Mouse (Mus musculus) c-Kit-positive CD71-positive TER-119-negative erythroid progenitor cells, embryonic 14.5 days (primary cell): ENCODE measurements around the gene Igf2r.

Experiments
- DNase-seq: peaks from one replicate; pipeline ENCODE4 v3.0.0-alpha.2; 2013; ENCODE audit warnings: low read depth

The Igf2r gene

GRCm38 (mm10) chr17:12769380-12769921, at the start of gene Igf2r:
TSS of gene Igf2r (minus strand) at chr17:12769664.
- DNase-seq: peak; percentile 67

GRCm38 (mm10) chr17:12815885-12816284, 46.4 kb upstream of the Igf2r start:
- DNase-seq: peak; percentile 35

DNA sequence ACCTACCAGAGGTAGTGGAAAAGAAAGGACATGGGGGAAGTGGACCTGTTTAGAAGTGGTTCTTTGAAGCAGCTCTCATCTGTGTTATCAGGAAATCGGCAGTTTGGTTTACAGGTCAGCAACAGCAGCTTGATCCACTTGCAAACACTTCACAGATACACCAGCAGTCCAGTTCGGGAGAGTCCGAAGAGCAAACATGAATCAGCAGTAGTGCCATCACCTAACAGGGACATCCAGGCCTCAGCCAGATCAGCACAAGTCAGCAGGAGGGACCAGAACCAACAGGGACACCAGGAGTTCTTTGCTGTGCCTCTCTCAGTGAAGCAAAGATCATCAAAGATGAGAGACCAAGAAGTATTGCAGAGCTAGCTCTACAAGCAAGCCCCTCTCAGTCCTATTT, 45.0 kb upstream of the Igf2r start:
- DNase-seq: no peak

DNA sequence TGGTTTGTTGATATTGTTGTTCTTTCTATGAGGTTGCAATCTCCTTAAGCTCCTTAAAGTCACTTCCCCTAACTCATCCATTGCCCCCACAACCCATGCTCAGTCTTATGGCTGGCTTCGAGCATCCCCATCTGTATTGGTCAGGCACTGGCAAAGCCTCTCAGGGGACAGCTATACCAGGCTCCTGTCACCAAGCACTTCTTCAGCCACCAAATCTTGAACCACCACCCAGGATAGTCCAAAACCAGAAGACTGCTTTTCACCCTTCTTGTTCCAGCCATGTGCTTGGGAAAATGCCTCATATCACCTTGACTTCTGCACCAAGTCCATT, 41.5 kb upstream of the Igf2r start:
- no peak for DNase-seq

DNA sequence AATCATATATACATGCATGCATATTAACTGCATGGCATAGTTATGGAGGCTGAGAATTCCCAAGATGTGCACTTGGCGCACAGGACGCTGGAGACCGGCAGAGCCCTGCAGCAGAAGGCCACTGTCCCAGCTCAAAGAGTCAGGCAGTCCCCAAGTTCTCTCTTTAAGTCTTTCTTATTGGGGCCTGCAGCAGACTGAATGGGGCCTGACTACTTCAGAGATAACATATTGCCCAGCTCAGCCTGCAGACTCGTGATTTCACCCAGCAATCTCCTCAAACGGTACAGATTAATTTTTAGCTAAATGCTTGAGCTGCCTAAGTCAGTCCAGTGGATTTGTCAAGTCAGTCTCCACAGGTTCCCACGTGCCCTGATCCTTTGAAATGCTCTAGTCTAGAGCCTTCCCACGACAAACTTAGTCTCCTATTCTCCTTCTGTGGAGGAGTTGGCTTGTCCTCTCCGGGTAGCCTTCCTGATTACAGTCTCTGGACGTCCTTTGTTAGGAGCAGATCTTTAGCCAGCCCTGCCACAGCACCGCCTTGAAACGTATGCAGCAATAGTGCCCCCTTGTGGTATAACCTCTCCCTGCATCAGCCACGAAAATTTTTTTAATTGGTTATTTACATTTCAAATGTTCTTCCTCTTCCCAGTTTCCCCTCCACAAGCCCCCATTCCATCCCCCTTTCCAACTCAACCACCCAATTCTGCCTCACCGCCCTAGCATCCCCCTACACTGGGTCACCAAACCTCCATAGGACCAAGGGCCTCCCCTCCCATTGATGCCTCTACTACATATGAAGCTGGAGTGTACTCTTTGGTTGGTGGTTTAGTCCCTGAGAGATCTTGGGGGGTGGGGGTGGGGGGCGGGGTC, 40.9 kb upstream of the Igf2r start:
- peak; percentile 42 for DNase-seq

GRCm38 (mm10) chr17:12808851-12809250, 39.4 kb upstream of the Igf2r start:
- DNase-seq: no peak

DNA sequence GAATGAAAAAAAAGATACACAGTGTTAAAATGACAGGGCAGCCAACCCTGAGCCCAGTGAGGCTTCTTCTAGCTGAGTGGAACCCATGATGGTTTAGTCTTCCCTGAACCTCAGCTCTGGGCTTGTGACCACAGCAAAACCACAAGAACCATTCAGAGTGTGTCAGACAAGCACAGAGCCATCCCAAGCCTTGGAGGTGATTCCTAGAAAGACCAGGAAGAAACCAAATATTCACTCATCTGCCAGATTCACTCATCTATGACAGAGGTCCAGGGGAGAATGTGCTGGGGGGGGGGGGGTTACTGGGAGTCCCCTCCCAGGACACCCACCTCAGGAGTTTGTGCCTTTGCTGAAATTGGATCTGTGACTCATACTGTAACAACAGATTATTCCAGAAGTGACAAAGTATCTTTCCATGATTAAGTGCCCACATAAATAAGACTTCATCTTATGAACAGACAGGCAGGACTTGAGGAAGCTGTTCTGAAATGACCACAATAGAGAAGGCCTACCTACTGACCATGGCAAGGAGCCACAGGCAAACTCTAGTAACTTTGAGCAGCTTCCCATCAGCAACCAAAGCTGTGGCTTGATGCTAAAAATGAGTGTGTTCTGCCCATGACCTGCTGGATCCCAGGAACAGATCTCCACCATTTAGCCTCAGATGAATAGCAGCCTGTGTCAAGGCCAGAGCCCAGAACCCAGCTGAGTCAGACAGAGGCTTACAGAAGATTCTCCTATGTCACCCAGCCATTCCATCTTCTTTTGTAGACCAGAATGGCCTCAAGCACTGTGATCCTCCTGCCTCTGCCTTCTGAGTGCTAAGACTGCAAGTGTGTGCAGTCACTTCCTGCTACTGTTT, 35.4 kb upstream of the Igf2r start:
- no peak for DNase-seq

DNA sequence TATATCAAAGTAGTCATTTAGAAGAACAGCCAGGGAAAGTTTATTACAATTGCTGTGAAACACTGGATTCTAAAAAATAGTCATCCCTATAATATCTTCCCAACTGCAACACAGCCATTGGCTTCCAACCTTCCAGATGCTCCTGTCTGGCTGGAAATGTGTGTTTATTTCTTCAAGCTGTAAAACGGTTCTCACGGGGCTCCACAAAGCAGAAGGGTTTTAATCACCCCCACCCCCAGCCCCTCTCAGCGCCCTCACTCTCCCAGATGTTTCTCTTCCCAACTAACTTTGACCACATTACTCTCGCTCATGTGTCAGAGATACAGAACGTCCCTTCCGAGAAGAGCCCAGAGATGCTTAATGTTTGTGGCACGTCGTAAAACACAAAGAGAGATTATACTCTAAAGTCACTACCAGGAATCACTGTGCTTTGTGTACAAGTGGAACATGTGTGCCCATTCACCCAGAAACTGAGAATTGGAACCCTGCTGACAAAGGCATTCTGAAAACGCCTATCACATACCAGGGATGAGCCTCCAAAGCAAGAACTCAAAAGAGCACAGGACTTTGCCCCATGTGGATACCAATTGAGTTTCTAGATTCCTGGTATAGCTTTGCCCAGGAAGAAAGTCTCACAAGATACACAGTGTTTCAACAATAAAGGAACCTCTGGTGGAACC, 32.5 kb upstream of the Igf2r start:
- no peak for DNase-seq

GRCm38 (mm10) chr17:12799368-12800275, 30.2 kb upstream of the Igf2r start:
- no peak for DNase-seq

DNA sequence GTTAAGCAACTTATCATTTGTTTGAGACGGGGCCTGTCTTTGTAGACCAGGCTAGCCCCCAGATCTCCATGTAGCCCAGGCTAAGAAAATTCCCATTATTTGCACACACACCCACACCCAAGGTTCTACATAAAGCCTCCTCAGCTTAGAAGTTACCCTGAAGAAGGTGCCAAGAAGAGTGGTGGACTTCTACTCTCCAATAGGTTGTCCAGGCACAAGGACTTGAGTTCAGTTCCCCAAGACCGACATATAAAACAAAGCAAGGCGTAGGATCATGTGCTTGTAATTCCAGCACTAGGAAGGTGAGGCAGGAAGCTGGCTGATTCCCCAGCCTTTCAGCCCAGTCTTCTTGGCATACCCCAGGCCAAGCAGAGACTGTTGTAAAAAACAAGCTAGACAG, 29.1 kb upstream of the Igf2r start:
- DNase-seq: no peak

DNA sequence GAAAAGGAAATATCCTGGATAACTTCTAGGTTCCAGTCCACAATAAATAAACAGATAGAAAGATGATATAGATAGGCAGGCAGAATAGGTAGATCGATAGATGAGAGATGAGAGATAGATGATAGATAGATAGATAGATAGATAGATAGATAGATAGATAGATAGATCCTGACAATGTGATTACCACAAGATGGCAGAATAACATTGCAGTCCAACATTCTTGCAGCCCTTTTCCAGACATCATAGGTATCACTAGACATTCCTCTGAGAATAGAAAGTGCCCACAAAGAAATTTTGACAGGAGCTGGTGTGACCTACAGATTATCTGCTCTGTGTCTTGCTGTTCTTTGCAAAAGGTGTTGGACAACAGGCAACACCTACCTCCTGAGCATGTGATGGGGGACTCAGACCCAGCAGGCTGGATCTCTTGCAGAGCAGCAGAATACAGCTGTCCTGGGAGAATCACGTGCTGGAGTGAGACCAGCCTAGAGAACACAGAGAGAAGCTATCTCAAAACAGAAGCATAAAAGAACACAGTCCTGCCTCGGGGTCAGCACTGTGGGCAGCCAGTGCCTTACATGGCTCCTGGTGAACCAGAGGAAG, 28.1 kb upstream of the Igf2r start:
- no peak for DNase-seq

DNA sequence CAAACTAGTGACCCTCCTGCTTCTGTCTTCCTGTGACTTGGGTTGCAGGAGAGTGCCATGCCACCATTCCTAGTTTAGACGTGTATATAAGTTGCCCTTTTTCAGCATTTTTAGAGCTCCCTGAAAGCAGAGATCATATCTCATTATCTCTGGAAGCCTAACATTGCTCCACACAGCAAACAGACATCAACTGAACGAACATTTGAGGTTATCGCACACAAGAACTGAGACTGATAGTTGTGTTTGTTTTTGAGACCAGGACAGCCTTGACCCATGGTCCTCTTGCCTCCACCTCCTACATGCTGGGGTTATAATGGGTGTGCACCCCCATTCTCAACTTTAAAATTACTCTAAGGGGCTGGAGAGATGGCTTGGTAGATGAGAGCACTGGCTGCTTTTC, 27.2 kb upstream of the Igf2r start:
- no peak for DNase-seq

GRCm38 (mm10) chr17:12793660-12794406, 24.4 kb upstream of the Igf2r start:
- no peak for DNase-seq

GRCm38 (mm10) chr17:12792422-12793206, 23.1 kb upstream of the Igf2r start:
- no peak for DNase-seq

DNA sequence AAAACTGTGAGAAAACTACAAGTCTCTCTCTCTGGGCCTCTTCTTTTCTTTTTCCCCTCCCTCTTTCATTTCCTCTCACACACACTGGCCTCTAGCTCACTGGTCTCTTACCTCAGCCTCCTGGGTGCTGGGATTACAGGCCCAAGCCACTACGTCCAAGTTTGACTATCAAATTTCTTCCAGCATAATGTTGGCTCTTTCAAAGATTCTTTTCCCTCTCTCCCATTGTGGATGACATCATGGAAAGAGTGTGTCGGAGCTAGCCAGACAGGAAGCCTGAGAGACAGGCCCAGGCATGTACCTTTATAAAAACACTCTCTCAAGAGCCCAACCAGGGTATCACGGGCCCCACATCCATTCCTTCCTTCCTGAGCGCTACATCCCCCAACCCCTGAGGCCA, 22.0 kb upstream of the Igf2r start:
- DNase-seq: no peak

GRCm38 (mm10) chr17:12791079-12791406, 21.6 kb upstream of the Igf2r start:
- no peak for DNase-seq

DNA sequence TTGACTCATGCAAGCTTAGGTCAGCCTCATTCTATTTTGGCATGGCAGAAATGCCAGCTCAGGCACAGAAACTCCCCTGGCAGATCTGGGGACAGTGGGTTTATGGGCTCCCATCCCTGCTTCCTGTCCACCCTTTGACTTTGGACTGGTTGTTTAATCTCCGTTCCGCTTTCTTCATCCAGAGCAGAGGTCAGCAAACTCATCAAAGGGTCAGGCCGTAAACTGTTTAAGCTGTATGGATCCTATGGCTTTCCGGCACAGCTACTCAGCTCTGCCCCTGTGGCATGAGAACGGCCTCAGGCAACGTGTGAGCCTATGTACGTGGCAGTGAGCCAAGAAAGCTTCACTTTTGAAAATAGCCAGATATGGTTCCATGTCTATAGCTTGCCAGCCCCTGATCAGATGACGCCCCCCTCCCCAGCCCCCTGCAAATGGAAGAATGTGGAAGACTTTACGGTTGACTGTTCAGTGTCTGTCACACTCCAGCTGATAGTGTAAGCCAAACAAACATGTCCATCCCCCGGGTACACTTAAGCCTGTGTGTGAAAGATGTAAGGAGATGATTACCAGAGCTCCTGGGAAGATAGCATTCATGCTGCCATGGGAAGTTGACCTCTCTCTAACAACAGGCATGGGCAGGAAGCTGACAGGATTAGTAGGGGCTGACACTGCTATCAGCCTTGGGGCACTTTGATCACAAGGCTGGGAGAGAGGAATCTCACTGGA, 21.1 kb upstream of the Igf2r start:
- no peak for DNase-seq
